Mouse (Mus musculus): ENCODE data around the gene Blvrb. TPM values are rescaled to one million over a fixed set of nuclear protein-coding genes. Genes with fewer than 3 reads are reported as not detected.

Gene Blvrb
- 13.2 and 15.1 TPM in 2 replicates for polyA plus RNA-seq (2015; fragmentation: Nextera tagmentation; extraction: Ambion mirVana)

DNA sequence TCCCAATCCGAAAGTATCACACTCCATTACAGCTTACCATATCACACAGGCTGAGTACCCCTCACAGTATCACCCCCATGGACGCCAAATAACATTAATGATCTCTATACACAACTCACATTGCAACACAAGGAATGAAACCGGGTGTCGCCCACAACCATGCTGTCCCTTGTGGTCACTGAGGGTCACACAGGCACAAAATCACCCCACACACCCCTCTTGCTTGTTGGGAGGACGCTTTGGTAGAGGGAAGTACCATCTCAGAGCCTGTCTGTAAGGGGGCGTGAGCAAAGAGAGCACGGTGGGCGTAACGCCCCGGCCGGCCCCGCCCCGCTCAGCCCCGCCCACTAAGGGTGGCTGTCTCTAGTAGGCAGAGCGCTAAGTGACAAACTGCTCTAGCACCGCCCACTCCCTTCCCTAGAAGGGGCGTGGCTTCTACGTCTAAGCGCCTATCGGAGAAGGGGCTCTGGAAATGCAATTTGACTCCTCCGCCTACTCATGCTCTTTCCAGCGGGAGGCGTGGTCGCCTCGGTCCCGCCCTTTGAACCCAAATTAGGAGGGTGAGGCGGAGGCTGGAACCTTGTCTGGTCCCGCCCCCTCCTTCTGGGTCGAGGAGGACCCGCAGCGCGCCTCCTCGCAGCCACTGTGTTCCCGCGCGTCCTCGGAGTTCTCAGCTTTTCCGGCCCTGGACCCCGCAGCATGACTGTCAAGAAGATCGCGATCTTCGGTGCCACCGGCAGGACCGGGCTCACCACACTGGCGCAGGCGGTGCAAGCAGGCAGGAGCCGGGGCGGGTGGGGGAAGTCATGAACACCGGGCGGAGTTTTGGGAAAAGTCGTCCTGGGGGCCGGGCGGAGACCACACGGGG lies at the start of gene Blvrb, which contains the start of gene Sptbn4:
Gene Blvrb (plus strand): TSS at position 560 of the 868 bp plus-strand sequence.
Gene Sptbn4 (minus strand): TSS at position 268 of the 868 bp plus-strand sequence.
- H3K4me2 ChIP-seq (ENCODE audit: low read length), result peak within 1 kb of the TSS; percentile 92
- peak within 1 kb of the TSS; percentile 93 for H3K9ac ChIP-seq (ENCODE audit: low read depth, low read length)
- under 1% methylated on average over 53 of the region's 54 CpGs for WGBS
- H3K27ac ChIP-seq (ENCODE audit: low read length), result peak within 1 kb of the TSS; percentile 85
- H3K36me3 ChIP-seq (ENCODE audit: control insufficient read depth, insufficient read depth, low read length), result no peaks in the 10 kb centered on the region
- peaks cover 11% of the 10 kb centered on the region for H3K4me1 ChIP-seq (ENCODE audit: control insufficient read depth, insufficient read depth, low read length)
- peak within 1 kb of the TSS; percentile 76 for H3K4me3 ChIP-seq (ENCODE audit: low read depth, low read length)
- ATAC-seq, result peak; percentile 91
- H3K27me3 ChIP-seq (ENCODE audit: control insufficient read depth, insufficient read depth, low read depth, low read length), result no peaks in the 10 kb centered on the region
- H3K9me3 ChIP-seq (replicated peaks; ENCODE audit: control insufficient read depth, low read length, poor library complexity, severe bottlenecking), result no peaks in the 10 kb centered on the region

DNA sequence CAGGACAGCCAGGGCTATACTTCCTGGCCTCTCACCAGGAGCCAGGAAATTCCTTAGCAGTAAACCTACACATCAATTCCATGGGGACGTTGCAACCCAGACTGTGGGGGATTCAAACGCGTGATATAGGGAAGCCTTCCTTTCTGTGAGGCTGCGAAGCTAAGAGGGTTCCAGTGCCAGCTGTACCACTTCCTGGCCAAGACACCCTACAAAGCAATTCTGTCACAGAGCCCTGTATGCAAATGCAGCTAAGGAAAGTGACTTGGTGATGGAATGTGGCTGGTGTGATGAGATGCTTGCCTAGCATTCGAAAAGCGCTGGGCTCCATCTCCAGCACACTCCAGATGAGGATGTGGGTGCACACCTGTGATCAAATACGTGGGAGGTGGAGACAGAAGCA lies 47.2 kb upstream of the Blvrb start:
- no peak overlapping the region for H3K9ac ChIP-seq (ENCODE audit: low read depth, low read length)
- H3K27ac ChIP-seq (ENCODE audit: low read length), result no peak overlapping the region
- H3K4me1 ChIP-seq (ENCODE audit: control insufficient read depth, insufficient read depth, low read length), result peaks cover 12% of the 10 kb centered on the region
- 0 out of 2 replicates have a peak, but pooled peaks cover 6% of the 10 kb centered on the region for H3K9me3 ChIP-seq (replicated peaks; ENCODE audit: control insufficient read depth, low read length, poor library complexity, severe bottlenecking)
- no peak for ATAC-seq
- H3K4me2 ChIP-seq (ENCODE audit: low read length), result no peak overlapping the region
- H3K27me3 ChIP-seq (ENCODE audit: control insufficient read depth, insufficient read depth, low read depth, low read length), result peaks cover 52% of the 10 kb centered on the region
- H3K4me3 ChIP-seq (ENCODE audit: low read depth, low read length), result no peak overlapping the region
- 81% methylated on average over 7 of the region's 7 CpGs for WGBS
- peaks cover 12% of the 10 kb centered on the region for H3K36me3 ChIP-seq (ENCODE audit: control insufficient read depth, insufficient read depth, low read length)

DNA sequence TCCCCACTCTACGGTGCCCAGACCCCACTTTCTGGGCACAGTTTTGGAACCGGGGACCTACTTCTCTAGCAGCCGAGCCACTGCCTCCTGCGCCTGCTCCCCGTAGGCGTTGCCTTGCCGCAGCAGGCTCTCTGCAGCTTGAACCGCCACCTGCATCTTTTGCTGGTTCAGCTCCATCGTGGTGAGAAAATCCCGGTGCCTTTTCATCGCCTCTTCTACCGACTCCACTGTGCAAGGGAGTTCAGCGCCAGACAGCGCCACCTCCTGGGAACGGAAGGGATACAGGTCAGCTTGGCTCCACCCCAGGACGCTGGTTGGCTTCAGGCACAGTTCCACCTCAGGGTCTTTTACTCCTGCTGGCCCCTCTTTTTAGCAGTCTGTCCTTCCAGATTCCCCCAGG lies 45.1 kb upstream of the Blvrb start:
- Histone ChIP-seq H3K4me3 (ENCODE audit: low read depth, low read length) (no peak overlapping the region), H3K27ac (ENCODE audit: low read length) (no peak overlapping the region), H3K36me3 (ENCODE audit: control insufficient read depth, insufficient read depth, low read length) (peaks cover 12% of the 10 kb centered on the region), H3K4me2 (ENCODE audit: low read length) (no peak overlapping the region), H3K9ac (ENCODE audit: low read depth, low read length) (no peak overlapping the region), H3K27me3 (ENCODE audit: control insufficient read depth, insufficient read depth, low read depth, low read length) (peaks cover 68% of the 10 kb centered on the region), H3K9me3 (replicated peaks; ENCODE audit: control insufficient read depth, low read length, poor library complexity, severe bottlenecking) (0 out of 2 replicates have a peak, but pooled peaks cover 6% of the 10 kb centered on the region), H3K4me1 (ENCODE audit: control insufficient read depth, insufficient read depth, low read length) (no peaks in the 10 kb centered on the region)
- ATAC-seq, result no peak
- WGBS, result 8% methylated on average over 16 of the region's 16 CpGs

DNA sequence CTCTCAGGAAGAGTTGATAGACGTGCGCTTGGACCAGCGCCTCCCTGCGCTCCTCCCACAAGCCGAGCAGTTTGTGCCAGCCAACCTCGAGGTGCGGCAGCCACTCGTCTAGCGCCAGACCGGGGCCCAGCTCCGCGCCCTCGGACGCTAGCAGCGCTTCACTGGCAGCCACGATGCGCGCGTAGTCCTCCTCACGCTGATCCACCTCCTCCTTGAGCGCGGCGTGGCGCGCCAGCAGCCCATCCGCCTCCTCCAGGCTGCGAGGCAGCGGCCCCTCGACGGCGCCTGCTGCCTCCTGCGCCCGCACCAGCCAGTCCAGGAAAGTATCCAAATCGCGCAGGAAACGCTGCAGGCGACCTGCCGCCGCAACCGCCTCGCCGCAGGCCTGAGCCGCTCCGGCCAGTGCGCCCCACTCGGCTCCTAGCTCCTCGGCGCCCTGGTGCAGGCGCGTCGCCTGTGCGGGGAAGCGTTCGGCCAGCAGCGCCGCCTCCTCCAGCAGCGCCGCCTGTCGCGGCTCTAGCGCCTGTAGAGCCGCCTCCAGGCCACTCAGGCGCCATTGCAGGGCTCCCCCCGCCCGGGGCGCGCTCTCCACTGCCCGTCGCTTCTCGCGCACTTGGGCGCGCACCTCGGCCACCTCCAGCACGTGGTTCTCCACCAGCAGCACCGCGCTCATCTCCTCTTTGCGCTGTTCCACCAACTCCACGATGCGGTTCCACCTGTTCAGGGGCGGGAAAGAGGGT lies 43.4 kb upstream of the Blvrb start:
- Histone ChIP-seq H3K9me3 (replicated peaks; ENCODE audit: control insufficient read depth, low read length, poor library complexity, severe bottlenecking) (0 out of 2 replicates have a peak, but pooled peaks cover 6% of the 10 kb centered on the region), H3K27me3 (ENCODE audit: control insufficient read depth, insufficient read depth, low read depth, low read length) (peaks cover 73% of the 10 kb centered on the region), H3K27ac (ENCODE audit: low read length) (no peak overlapping the region), H3K36me3 (ENCODE audit: control insufficient read depth, insufficient read depth, low read length) (peaks cover 7% of the 10 kb centered on the region), H3K9ac (ENCODE audit: low read depth, low read length) (no peak overlapping the region), H3K4me3 (ENCODE audit: low read depth, low read length) (no peak overlapping the region), H3K4me2 (ENCODE audit: low read length) (no peak overlapping the region), H3K4me1 (ENCODE audit: control insufficient read depth, insufficient read depth, low read length) (no peaks in the 10 kb centered on the region; the same call in 1 of the 2 replicates)
- ATAC-seq, result no peak
- whole genome bisulfite sequencing, result 11% methylated on average over 77 of the region's 81 CpGs

DNA sequence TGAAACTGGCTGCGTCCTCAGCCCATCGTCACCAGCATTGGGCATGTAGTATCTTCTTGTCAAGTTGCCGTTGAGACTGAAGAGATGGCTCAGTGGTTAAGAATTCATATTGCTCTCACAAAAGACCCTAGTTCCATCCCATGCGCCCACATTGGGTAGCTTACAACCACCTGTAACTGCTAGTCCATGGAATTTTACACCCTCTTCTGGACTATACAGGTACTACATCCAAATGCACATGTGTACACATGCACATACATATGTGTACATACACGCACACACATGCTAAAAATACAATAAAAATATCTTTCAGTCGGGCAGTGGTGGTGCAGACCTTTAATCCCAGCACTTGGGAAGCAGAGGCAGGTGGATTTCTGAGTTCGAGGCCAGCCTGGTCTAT lies 41.3 kb upstream of the Blvrb start:
- peaks cover 73% of the 10 kb centered on the region for H3K27me3 ChIP-seq (ENCODE audit: control insufficient read depth, insufficient read depth, low read depth, low read length)
- no peak overlapping the region for H3K27ac ChIP-seq (ENCODE audit: low read length)
- no peak overlapping the region for H3K4me3 ChIP-seq (ENCODE audit: low read depth, low read length)
- H3K9ac ChIP-seq (ENCODE audit: low read depth, low read length), result no peak overlapping the region
- peaks cover 5% of the 10 kb centered on the region; the same call in 1 of the 2 replicates for H3K36me3 ChIP-seq (ENCODE audit: control insufficient read depth, insufficient read depth, low read length)
- H3K4me1 ChIP-seq (ENCODE audit: control insufficient read depth, insufficient read depth, low read length), result no peaks in the 10 kb centered on the region; the same call in 1 of the 2 replicates
- ATAC-seq, result no peak
- H3K9me3 ChIP-seq (replicated peaks; ENCODE audit: control insufficient read depth, low read length, poor library complexity, severe bottlenecking), result 0 out of 2 replicates have a peak, but pooled peaks cover 6% of the 10 kb centered on the region
- WGBS, result 85% methylated on average over 7 of the region's 7 CpGs
- no peak overlapping the region for H3K4me2 ChIP-seq (ENCODE audit: low read length)

DNA sequence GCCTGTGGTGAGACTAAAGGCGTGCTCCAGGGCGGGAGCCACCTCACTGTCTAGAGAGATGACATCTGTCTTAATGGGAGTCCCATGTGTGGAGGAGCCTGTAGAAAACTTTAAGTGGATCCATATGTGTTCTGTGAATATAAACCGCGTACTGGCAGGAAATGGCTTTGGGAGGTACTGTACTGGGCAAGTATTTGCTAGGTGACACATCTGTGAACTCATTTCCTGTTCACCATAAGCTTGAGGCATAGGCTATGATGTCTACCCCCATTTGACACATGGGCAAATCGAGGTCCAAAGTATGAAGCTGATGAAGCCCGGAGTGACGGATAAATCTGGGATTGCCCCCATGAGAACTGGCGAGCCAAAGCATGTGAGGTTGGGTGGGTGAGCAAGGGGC lies 40.0 kb upstream of the Blvrb start:
- Histone ChIP-seq H3K27ac (ENCODE audit: low read length) (no peak overlapping the region), H3K9ac (ENCODE audit: low read depth, low read length) (no peak overlapping the region), H3K36me3 (ENCODE audit: control insufficient read depth, insufficient read depth, low read length) (peaks cover 11% of the 10 kb centered on the region), H3K9me3 (replicated peaks; ENCODE audit: control insufficient read depth, low read length, poor library complexity, severe bottlenecking) (0 out of 2 replicates have a peak, but pooled peaks cover 6% of the 10 kb centered on the region), H3K4me3 (ENCODE audit: low read depth, low read length) (no peak overlapping the region), H3K4me2 (ENCODE audit: low read length) (no peak overlapping the region), H3K4me1 (ENCODE audit: control insufficient read depth, insufficient read depth, low read length) (no peaks in the 10 kb centered on the region; the same call in 1 of the 2 replicates), H3K27me3 (ENCODE audit: control insufficient read depth, insufficient read depth, low read depth, low read length) (peaks cover 71% of the 10 kb centered on the region)
- ATAC-seq, result no peak
- 66% methylated on average over 8 of the region's 8 CpGs for WGBS

DNA sequence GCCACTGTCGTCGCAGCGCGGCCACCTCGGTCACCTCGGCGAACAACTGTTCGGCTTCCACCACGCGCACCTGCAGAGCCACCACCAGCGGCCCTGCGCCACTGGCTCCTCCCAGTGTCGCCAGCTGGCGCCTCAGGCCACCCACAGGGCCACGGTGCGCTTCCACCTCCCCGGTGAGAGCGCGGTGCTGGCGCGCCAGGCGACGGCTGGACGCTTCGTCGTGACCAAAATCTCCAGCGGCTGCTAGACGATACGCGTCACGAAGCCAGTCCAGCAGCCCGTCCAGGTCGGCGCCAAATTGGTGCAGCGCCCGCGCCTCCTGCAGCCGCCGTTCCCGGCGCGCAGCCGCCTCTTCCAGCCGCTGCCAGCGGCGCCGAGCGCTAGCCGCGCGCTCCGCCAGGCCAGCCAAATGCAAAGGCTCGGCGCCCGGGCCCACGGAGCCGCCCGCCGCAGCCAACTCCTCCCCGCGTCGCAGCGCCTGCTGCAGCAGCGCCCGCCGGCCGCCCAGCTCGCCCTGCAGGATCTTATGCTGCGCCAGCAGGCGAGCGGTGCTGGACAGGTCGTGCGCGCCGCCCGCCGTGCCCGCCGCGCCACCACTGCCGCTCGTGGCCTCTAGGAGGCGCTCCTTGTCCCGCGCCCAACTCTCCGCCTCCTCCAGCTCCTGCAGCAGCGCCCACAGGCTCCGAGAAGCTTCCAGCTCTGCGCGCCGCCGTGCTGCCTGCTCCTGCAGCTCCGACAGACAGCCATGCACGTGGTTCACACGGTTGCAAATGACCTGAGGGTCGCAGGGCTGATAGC lies 39.2 kb upstream of the Blvrb start:
- Histone ChIP-seq H3K4me2 (ENCODE audit: low read length) (peak overlapping the region; percentile 49), H3K9ac (ENCODE audit: low read depth, low read length) (peak overlapping the region; percentile 10; the same call in 1 of the 2 replicates), H3K36me3 (ENCODE audit: control insufficient read depth, insufficient read depth, low read length) (peaks cover 8% of the 10 kb centered on the region), H3K4me1 (ENCODE audit: control insufficient read depth, insufficient read depth, low read length) (no peaks in the 10 kb centered on the region; the same call in 1 of the 2 replicates), H3K9me3 (replicated peaks; ENCODE audit: control insufficient read depth, low read length, poor library complexity, severe bottlenecking) (no peaks in the 10 kb centered on the region), H3K4me3 (ENCODE audit: low read depth, low read length) (peak overlapping the region; percentile 32), H3K27me3 (ENCODE audit: control insufficient read depth, insufficient read depth, low read depth, low read length) (peaks cover 63% of the 10 kb centered on the region), H3K27ac (ENCODE audit: low read length) (no peak overlapping the region)
- ATAC-seq, result peak; percentile 64
- 3% methylated on average over 86 of the region's 96 CpGs for WGBS

DNA sequence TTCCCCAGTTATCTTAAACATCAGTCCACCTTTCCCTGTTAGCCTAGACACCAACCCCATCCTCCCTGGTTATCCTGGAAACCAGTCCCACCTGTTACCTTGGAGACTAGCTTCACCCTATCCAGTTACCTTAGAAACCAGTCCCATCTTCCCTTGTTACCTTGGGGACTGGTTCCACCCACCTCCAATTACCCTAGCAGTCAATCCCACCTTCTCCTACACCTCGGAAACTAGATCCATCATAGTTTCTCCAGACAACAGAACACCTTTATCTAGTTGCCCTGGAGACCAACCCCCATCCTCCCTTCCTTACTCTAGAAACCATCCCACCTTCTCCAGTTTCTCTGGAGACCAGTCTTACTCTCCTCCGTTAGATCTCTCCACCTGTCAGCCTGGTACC lies 30.6 kb upstream of the Blvrb start:
- Histone ChIP-seq H3K4me1 (ENCODE audit: control insufficient read depth, insufficient read depth, low read length) (no peaks in the 10 kb centered on the region), H3K4me2 (ENCODE audit: low read length) (no peak overlapping the region), H3K4me3 (ENCODE audit: low read depth, low read length) (no peak overlapping the region), H3K27me3 (ENCODE audit: control insufficient read depth, insufficient read depth, low read depth, low read length) (0 out of 2 replicates have a peak, but pooled peaks cover 2% of the 10 kb centered on the region), H3K36me3 (ENCODE audit: control insufficient read depth, insufficient read depth, low read length) (peaks cover 17% of the 10 kb centered on the region), H3K9me3 (replicated peaks; ENCODE audit: control insufficient read depth, low read length, poor library complexity, severe bottlenecking) (no peaks in the 10 kb centered on the region), H3K27ac (ENCODE audit: low read length) (no peak overlapping the region), H3K9ac (ENCODE audit: low read depth, low read length) (no peak overlapping the region)
- 76% methylated on average over 2 of the region's 2 CpGs for WGBS
- ATAC-seq, result 0 out of 2 replicates have a peak, but pooled peaks have one; percentile 11

Data from midbrain, embryonic 16.5 days (tissue).